Mouse (Mus musculus) CH12.LX (cell line): ENCODE data around the gene Matn1. TPM values are rescaled to one million over a fixed set of nuclear protein-coding genes. Genes with fewer than 3 reads are reported as not detected.

ENCODE experiments used
- DNase-seq: peaks from one replicate; pipeline ENCODE4 v3.0.0-alpha.2; 2013; ENCODE audit errors: extremely low read depth
- H3K27ac ChIP-seq: 2 replicates; pipeline ENCODE4 v1.5.1; 2012; ENCODE audit warnings: low read depth, mild to moderate bottlenecking, control low read depth, moderate library complexity; ENCODE audit not compliant: insufficient read depth
- H3K27me3 ChIP-seq: replicated peaks from 2 replicates; pipeline ENCODE3; 2012; ENCODE audit warnings: inconsistent platforms
- H3K36me3 ChIP-seq, 2 experiments: replicated peaks in 1 of 2; 2 replicates each; pipeline versions ENCODE3 to v1.6.1; 2012; ENCODE audit warnings: inconsistent platforms in 1 of 2, low read length in 1 of 2, mild to moderate bottlenecking in 1 of 2, mixed read lengths in 1 of 2, moderate library complexity in 1 of 2; ENCODE audit not compliant: control insufficient read depth in 1 of 2, insufficient read depth in 1 of 2
- H3K4me1 ChIP-seq, 2 experiments: 2 replicates each; pipeline ENCODE4 v1.6.1; 2012; ENCODE audit warnings: inconsistent platforms in 1 of 2, moderate library complexity in 1 of 2; ENCODE audit not compliant: insufficient read depth in 2 of 2, control insufficient read depth in 1 of 2
- H3K4me2 ChIP-seq: 2 replicates; pipeline ENCODE4 v1.6.1; 2012; ENCODE audit warnings: low read depth, mild to moderate bottlenecking, control low read depth; ENCODE audit not compliant: poor library complexity, insufficient read depth, severe bottlenecking
- H3K4me3 ChIP-seq, 3 experiments: fragments of 150-350 bp in 1 of 3; sonication (generic) in 1 of 3; replicated peaks in 1 of 3; 2 replicates each; pipeline versions ENCODE3 to v1.5.1; 2011 to 2012; ENCODE audit warnings: low read depth in 2 of 3, low read length in 2 of 3, mild to moderate bottlenecking in 2 of 3, moderate library complexity in 2 of 3, control low read depth in 1 of 3, improper control_type of control experiment in 1 of 3, inconsistent platforms in 1 of 3, mixed read lengths in 1 of 3; ENCODE audit not compliant: poor library complexity in 1 of 3
- H3K79me2 ChIP-seq: replicated peaks from 2 replicates; pipeline ENCODE4 v1.6.1; 2012; ENCODE audit warnings: mild to moderate bottlenecking, moderate library complexity; ENCODE audit not compliant: control insufficient read depth, poor library complexity, insufficient read depth, severe bottlenecking; ENCODE audit errors: extremely low read depth
- H3K9ac ChIP-seq: 2 replicates; pipeline ENCODE4 v1.6.1; 2012; ENCODE audit warnings: low read depth, mild to moderate bottlenecking, control low read depth, moderate library complexity; ENCODE audit not compliant: insufficient read depth
- H3K9me3 ChIP-seq: replicated peaks from 2 replicates; pipeline ENCODE3; 2012; ENCODE audit warnings: low read length, inconsistent platforms, mixed read lengths
- BHLHE40 ChIP-seq: IDR thresholded peaks from 2 replicates; pipeline ENCODE4 v1.6.1; 2011; ENCODE audit warnings: mild to moderate bottlenecking, low read depth, low read length, improper control_type of control experiment
- CHD2 ChIP-seq: IDR thresholded peaks from 2 replicates; pipeline ENCODE4 v1.6.1; 2011; ENCODE audit warnings: low read length, improper control_type of control experiment
- CTCF ChIP-seq, 2 experiments: IDR thresholded peaks in 1 of 2; conservative IDR thresholded peaks in 1 of 2; 2 replicates each; pipeline ENCODE4 v1.5.1; 2011 to 2012; ENCODE audit warnings: low read depth in 2 of 2, low read length in 2 of 2, improper control_type of control experiment in 1 of 2, inconsistent platforms in 1 of 2, mild to moderate bottlenecking in 1 of 2, moderate library complexity in 1 of 2
- E2F4 ChIP-seq: IDR thresholded peaks from 2 replicates; pipeline ENCODE4 v1.6.1; 2011; ENCODE audit warnings: low read depth, low read length, improper control_type of control experiment; ENCODE audit not compliant: insufficient replicate concordance
- EP300 ChIP-seq: IDR thresholded peaks from 2 replicates; pipeline ENCODE4 v1.6.1; 2011; ENCODE audit warnings: low read length, improper control_type of control experiment
- ETS1 ChIP-seq: conservative IDR thresholded peaks from 2 replicates; pipeline ENCODE4 v1.6.1; 2012; ENCODE audit warnings: low read depth, mild to moderate bottlenecking, inconsistent platforms, low read length, improper control_type of control experiment, moderate library complexity
- HCFC1 ChIP-seq: IDR thresholded peaks from 2 replicates; pipeline ENCODE4 v1.6.1; 2012; ENCODE audit warnings: low read depth, mild to moderate bottlenecking, inconsistent platforms, low read length, improper control_type of control experiment
- JUN ChIP-seq: IDR thresholded peaks from 2 replicates; pipeline ENCODE4 v1.6.1; 2011; ENCODE audit warnings: low read depth, mild to moderate bottlenecking, low read length, improper control_type of control experiment, moderate library complexity; ENCODE audit not compliant: insufficient read depth
- JUND ChIP-seq: conservative IDR thresholded peaks from 2 replicates; pipeline ENCODE4 v1.6.1; 2011; ENCODE audit warnings: low read depth, low read length, improper control_type of control experiment
- MAX ChIP-seq: IDR thresholded peaks from 2 replicates; pipeline ENCODE4 v1.6.1; 2011; ENCODE audit warnings: low read length, improper control_type of control experiment
- MXI1 ChIP-seq: IDR thresholded peaks from 2 replicates; pipeline ENCODE4 v1.6.1; 2011; ENCODE audit warnings: mild to moderate bottlenecking, low read depth, low read length, improper control_type of control experiment
- NELFE ChIP-seq: IDR thresholded peaks from 2 replicates; pipeline ENCODE4 v1.6.1; 2011; ENCODE audit warnings: low read depth, low read length, improper control_type of control experiment
- PAX5 ChIP-seq: IDR thresholded peaks from 2 replicates; pipeline ENCODE4 v1.6.1; 2012; ENCODE audit warnings: low read length, inconsistent platforms, mixed read lengths
- POLR2A ChIP-seq: IDR thresholded peaks from 2 replicates; pipeline ENCODE4 v1.6.1; 2011; ENCODE audit warnings: low read depth, mild to moderate bottlenecking, improper control_type of control experiment, low read length
- RAD21 ChIP-seq: IDR thresholded peaks from 2 replicates; pipeline ENCODE4 v1.6.1; 2011; ENCODE audit warnings: low read depth, mild to moderate bottlenecking, low read length, improper control_type of control experiment, moderate library complexity
- SMC3 ChIP-seq: IDR thresholded peaks from 2 replicates; pipeline ENCODE4 v1.6.1; 2011; ENCODE audit warnings: low read depth, low read length, improper control_type of control experiment
- UBTF ChIP-seq: IDR thresholded peaks from 2 replicates; pipeline ENCODE4 v1.6.1; 2012; ENCODE audit warnings: low read depth, mild to moderate bottlenecking, inconsistent platforms, low read length, improper control_type of control experiment, moderate library complexity
- USF2 ChIP-seq: conservative IDR thresholded peaks from 2 replicates; pipeline ENCODE4 v1.6.1; 2011; ENCODE audit warnings: low read depth, low read length, improper control_type of control experiment
- ZC3H11A ChIP-seq: IDR thresholded peaks from 2 replicates; pipeline ENCODE4 v1.6.1; 2012; ENCODE audit warnings: low read depth, mild to moderate bottlenecking, inconsistent platforms, low read length, improper control_type of control experiment
- ZNF384 ChIP-seq: IDR thresholded peaks from 2 replicates; pipeline ENCODE4 v1.6.1; 2012; ENCODE audit warnings: low read depth, low read length, improper control_type of control experiment, inconsistent platforms
- dilution Hi-C: fragments of 300-500 bp; cut with MboI; formaldehyde crosslinking; loops from 2 replicates; pipeline ENCODE4 v1.14.3; 2020; ENCODE audit warnings: low sequenced_read_pairs; ENCODE audit not compliant: extremely low pct_unique_long_range_greater_than_20kb, extremely low pct_ligation_motif_present
- in situ Hi-C: fragments of 300-500 bp; cut with MboI; formaldehyde crosslinking; loops from 3 replicates; pipeline ENCODE4 v1.14.3; 2019; ENCODE audit warnings: low sequenced_read_pairs, low pct_ligation_motif_present, low pct_unique_long_range_greater_than_20kb, mixed read lengths
- polyA plus RNA-seq: library from polyadenylated mRNA; unstranded; fragments of >175 nt; gene quantifications from 2 replicates; pipeline ENCODE4 v1.2.1, GENCODE M21; 2012; ENCODE audit warnings: low read depth; ENCODE audit not compliant: insufficient read length
- total RNA-seq, 2 experiments: library from RNA; depleted of rRNA; stranded (reverse); fragments of 300-350 nt in 1 of 2; fragments of >200 nt in 1 of 2; gene quantifications; 2 replicates each; pipeline ENCODE4 v1.2.3; 2012 to 2014

The Matn1 gene
- total and polyA plus RNA-seq, 3 experiments = 0.52 to 3.5 (median 0.76) TPM

DNA sequence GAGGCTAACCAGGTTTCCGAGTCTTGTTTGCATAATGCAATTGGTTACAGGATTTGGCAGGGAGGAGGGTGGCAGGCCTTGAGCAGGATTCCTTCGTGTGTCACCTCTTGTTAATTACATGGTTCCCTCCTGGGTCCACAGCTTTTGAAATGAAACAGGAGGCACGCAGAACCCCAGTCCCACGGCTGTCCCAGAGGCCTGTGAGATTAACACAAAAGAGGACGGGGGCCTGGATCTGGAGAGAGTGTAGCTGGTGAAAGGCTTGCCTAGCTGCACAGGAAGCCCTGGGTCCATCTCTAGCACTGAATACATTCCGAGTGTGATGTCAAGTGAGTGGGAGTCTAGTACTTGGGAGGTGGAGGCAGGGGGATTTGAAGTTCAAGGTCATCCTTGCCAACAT is 15.5 kb downstream of the Matn1 start:
- no peaks in the 10 kb centered on the region for H3K9me3 ChIP-seq
- H3K27me3 ChIP-seq = peaks cover 90% of the 10 kb centered on the region
- H3K79me2 ChIP-seq = no peaks in the 10 kb centered on the region
- no peak for TF ChIP-seq JUN
- no peak for TF ChIP-seq NELFE
- no peak for TF ChIP-seq ZNF384
- TF ChIP-seq USF2 = no peak
- TF ChIP-seq RAD21 = no peak
- no peak for TF ChIP-seq HCFC1
- TF ChIP-seq JUND = no peak
- no peak for TF ChIP-seq MXI1
- TF ChIP-seq CHD2 = no peak
- no peak for TF ChIP-seq ETS1
- TF ChIP-seq E2F4 = no peak
- no peak for TF ChIP-seq POLR2A
- TF ChIP-seq EP300 = no peak
- TF ChIP-seq BHLHE40 = no peak
- no peak for TF ChIP-seq MAX
- no peak overlapping the region for H3K4me3 ChIP-seq
- no peaks in the 10 kb centered on the region for H3K4me1 ChIP-seq
- no peaks in the 10 kb centered on the region for H3K36me3 ChIP-seq
- no peak for DNase-seq
- no peak overlapping the region for H3K4me2 ChIP-seq
- dilution Hi-C loops (no loop called here), in situ Hi-C loops (loop anchor here (10.0 to 25.0 kb wide), 3 partner anchors 178 to 885 kb away; partner anchors contain the start of gene Mecr)
- no peak overlapping the region for H3K27ac ChIP-seq
- no peak overlapping the region for H3K9ac ChIP-seq

DNA sequence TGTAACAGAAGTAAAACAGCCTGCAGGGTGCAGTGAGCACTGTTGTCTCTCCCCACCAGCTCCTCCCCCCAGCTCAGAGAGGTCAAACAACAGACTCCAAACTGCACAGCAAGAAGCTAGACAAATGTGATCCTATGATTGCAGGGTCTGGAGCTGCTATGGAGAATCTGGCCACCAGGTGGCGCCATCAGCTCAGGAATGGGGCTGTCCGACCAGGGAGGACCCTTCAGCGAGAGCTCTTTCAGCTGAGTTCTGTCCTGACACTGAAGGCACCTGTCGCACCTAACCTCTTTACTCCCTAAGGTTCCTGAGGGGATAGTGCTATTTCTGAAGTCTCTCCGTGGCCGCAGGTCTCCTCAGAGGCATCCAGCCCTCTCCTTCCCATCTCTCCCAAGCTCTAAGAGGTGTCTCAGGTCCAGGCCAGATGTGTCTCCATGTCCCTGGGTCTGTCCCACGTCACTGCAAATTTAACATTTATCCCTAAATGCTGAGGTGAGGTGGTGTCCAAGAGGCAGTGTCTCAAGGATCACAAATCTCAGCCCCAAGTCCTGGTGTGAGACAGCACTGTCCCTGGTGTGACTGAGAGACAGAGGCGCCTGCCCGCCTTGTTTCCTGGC is 16.0 kb downstream of the Matn1 start:
- no peak overlapping the region for H3K4me2 ChIP-seq
- H3K27ac ChIP-seq = no peak overlapping the region
- no peak overlapping the region for H3K4me3 ChIP-seq
- no peaks in the 10 kb centered on the region for H3K36me3 ChIP-seq
- peak; percentile 74 for DNase-seq
- no peaks in the 10 kb centered on the region for H3K79me2 ChIP-seq
- no peak overlapping the region for H3K9ac ChIP-seq
- no peaks in the 10 kb centered on the region for H3K9me3 ChIP-seq
- peaks cover 91% of the 10 kb centered on the region for H3K27me3 ChIP-seq
- H3K4me1 ChIP-seq = no peaks in the 10 kb centered on the region
- TF ChIP-seq UBTF (no peak), CTCF (conservative IDR thresholded peaks at IDR 0.05 in 1 of 2, IDR thresholded peaks at IDR 0.05 in 1 of 2; ENCODE audit: low read depth in 2 of 2, low read length in 2 of 2) (peak; percentile 86 to 97), ZC3H11A (peak; percentile 69), PAX5 (no peak), SMC3 (peak; percentile 96), RAD21 (peak; percentile 99)
- in situ Hi-C loops (loop anchor here (25.0 kb wide), 1 partner anchor 177 kb away; no protein-coding TSS in a partner anchor), dilution Hi-C loops (no loop called here)
